Mouse (Mus musculus) thymus, adult 18-20 months (tissue): ENCODE results near the gene Prss50.

Experiments used
- DNase-seq, 2 experiments: peaks; one replicate each; pipeline ENCODE4 v3.0.0; 2022; ENCODE audit warnings: mixed read lengths in 2 of 2

Gene Prss50

GRCm38 (mm10) chr9:110875288-110875695 lies 17.5 kb downstream of the Prss50 start:
- no peak for DNase-seq

GRCm38 (mm10) chr9:110877353-110877752 lies 19.6 kb downstream of the Prss50 start:
- DNase-seq = peak in 1 of 2 experiments; percentile 19

- no peak for DNase-seq
These were observed 20.1 kb downstream of the Prss50 start for GRCm38 (mm10) chr9:110877888-110878287.

- peak in 1 of 2 experiments; percentile 41 for DNase-seq
These were observed 21.6 kb downstream of the Prss50 start, which contains the start of gene Als2cl for GRCm38 (mm10) chr9:110879191-110879920. Als2cl (plus strand) TSS chr9:110879870.

- peak; percentile 65 to 77 for DNase-seq
These were observed 22.3 kb downstream of the Prss50 start, which contains the start of gene Tmie for GRCm38 (mm10) chr9:110879998-110880561. Tmie (minus strand) TSS chr9:110880113.

GRCm38 (mm10) chr9:110880772-110881171 lies 23.0 kb downstream of the Prss50 start:
- no peak for DNase-seq

- peak in 1 of 2 experiments; percentile 16 for DNase-seq
These were observed 24.2 kb downstream of the Prss50 start for GRCm38 (mm10) chr9:110881953-110882352.

GRCm38 (mm10) chr9:110887388-110888303 lies 29.9 kb downstream of the Prss50 start:
- peak; percentile 66 to 77 for DNase-seq

- no peak for DNase-seq
These were observed 31.2 kb downstream of the Prss50 start for GRCm38 (mm10) chr9:110888935-110889334.

- DNase-seq = peak in 1 of 2 experiments; percentile 9
These were observed 32.4 kb downstream of the Prss50 start for GRCm38 (mm10) chr9:110890026-110890783.

GRCm38 (mm10) chr9:110891077-110891828 lies 33.5 kb downstream of the Prss50 start:
- DNase-seq = peak in 1 of 2 experiments; percentile 9

GRCm38 (mm10) chr9:110892552-110892951 lies 34.8 kb downstream of the Prss50 start:
- no peak for DNase-seq

GRCm38 (mm10) chr9:110893429-110893828 lies 35.7 kb downstream of the Prss50 start:
- peak in 1 of 2 experiments; percentile 11 for DNase-seq

- peak; percentile 67 to 80 for DNase-seq
These were observed 37.7 kb downstream of the Prss50 start for GRCm38 (mm10) chr9:110895507-110895906.

- peak; percentile 34 to 56 for DNase-seq
These were observed 38.2 kb downstream of the Prss50 start for GRCm38 (mm10) chr9:110895994-110896393.

GRCm38 (mm10) chr9:110896595-110896994 lies 38.8 kb downstream of the Prss50 start:
- DNase-seq = peak; percentile 89 to 94

GRCm38 (mm10) chr9:110899451-110900008 lies 41.8 kb downstream of the Prss50 start:
- peak; percentile 30 to 44 for DNase-seq

- DNase-seq = no peak
These were observed 43.4 kb downstream of the Prss50 start for GRCm38 (mm10) chr9:110901204-110901603.

GRCm38 (mm10) chr9:110902271-110902670 lies 44.5 kb downstream of the Prss50 start:
- no peak for DNase-seq

GRCm38 (mm10) chr9:110907201-110907837 lies 49.6 kb downstream of the Prss50 start:
- DNase-seq = peak in 1 of 2 experiments; percentile 69
